Mouse (Mus musculus) lung, postnatal 0 days (tissue): ENCODE results near the gene Ryr3. TPM values are rescaled to one million over a fixed set of nuclear protein-coding genes. Genes with fewer than 3 reads are reported as not detected.

Source experiments
- ATAC-seq: fragments of 200-750 bp; cut with Nextera tagmentation; 2 replicates; pipeline ENCODE4 v1.8.0; 2017; ENCODE audit warnings: moderate library complexity
- DNase-seq: peaks from one replicate; pipeline ENCODE4 v3.0.0-alpha.2; 2016; ENCODE audit warnings: low spot score
- H3K27ac ChIP-seq: fragments of 300-500 bp; sonication (generic); 2 replicates; pipeline ENCODE4 v1.5.1; 2014; ENCODE audit warnings: antibody characterized with exemption, mild to moderate bottlenecking, low read length, mixed read lengths
- H3K27me3 ChIP-seq: fragments of 300-500 bp; sonication (generic); replicated peaks from 2 replicates; pipeline ENCODE4 v1.6.1; 2014; ENCODE audit warnings: low read length, mixed read lengths; ENCODE audit not compliant: insufficient read depth
- H3K36me3 ChIP-seq: fragments of 300-500 bp; sonication (generic); 2 replicates; pipeline ENCODE4 v1.6.1; 2014; ENCODE audit warnings: low read length, mixed read lengths; ENCODE audit not compliant: insufficient read depth
- H3K4me1 ChIP-seq: fragments of 300-500 bp; sonication (generic); 2 replicates; pipeline ENCODE4 v1.6.1; 2014; ENCODE audit warnings: antibody characterized with exemption, low read depth, low read length, mixed read lengths; ENCODE audit not compliant: insufficient read depth
- H3K4me2 ChIP-seq: fragments of 300-500 bp; sonication (generic); replicated peaks from 2 replicates; pipeline ENCODE4 v1.6.1; 2014; ENCODE audit warnings: low read depth, mild to moderate bottlenecking, low read length, moderate library complexity, mixed read lengths
- H3K4me3 ChIP-seq: fragments of 300-500 bp; sonication (generic); 2 replicates; pipeline ENCODE4 v1.5.1; 2014; ENCODE audit warnings: low read depth, low read length
- H3K9ac ChIP-seq: fragments of 300-500 bp; sonication (generic); replicated peaks from 2 replicates; pipeline ENCODE4 v1.6.1; 2014; ENCODE audit warnings: low read depth, mild to moderate bottlenecking
- H3K9me3 ChIP-seq: fragments of 300-500 bp; sonication (generic); 2 replicates; pipeline ENCODE4 v1.6.1; 2016; ENCODE audit warnings: low read length, mixed read lengths
- CTCF ChIP-seq: IDR thresholded peaks from 2 replicates; pipeline ENCODE4 v1.5.1; 2016; ENCODE audit warnings: antibody characterized with exemption, mild to moderate bottlenecking
- EP300 ChIP-seq: IDR thresholded peaks from 2 replicates; pipeline ENCODE4 v1.6.1; 2016; ENCODE audit warnings: antibody characterized with exemption, mild to moderate bottlenecking, control low read depth
- WGBS: fragments of 180-500 bp; shearing (Covaris S2); extraction: QIAGEN DNeasy Blood & Tissue Kit; methylation state at CpG from one replicate; pipeline ENCODE4 v1.1.7; 2014; 5-methylcytosine and 5-hydroxymethylcytosine counted together
- polyA plus RNA-seq: library from polyadenylated mRNA; unstranded; fragments of >200 nt; fragmentation: Nextera tagmentation; extraction: Ambion mirVana; gene quantifications from 2 replicates; pipeline ENCODE4 v1.2.1, GENCODE M21; 2015

The Ryr3 gene
- polyA plus RNA-seq, 1 experiment from 2014 or later, result 0.57 TPM

DNA sequence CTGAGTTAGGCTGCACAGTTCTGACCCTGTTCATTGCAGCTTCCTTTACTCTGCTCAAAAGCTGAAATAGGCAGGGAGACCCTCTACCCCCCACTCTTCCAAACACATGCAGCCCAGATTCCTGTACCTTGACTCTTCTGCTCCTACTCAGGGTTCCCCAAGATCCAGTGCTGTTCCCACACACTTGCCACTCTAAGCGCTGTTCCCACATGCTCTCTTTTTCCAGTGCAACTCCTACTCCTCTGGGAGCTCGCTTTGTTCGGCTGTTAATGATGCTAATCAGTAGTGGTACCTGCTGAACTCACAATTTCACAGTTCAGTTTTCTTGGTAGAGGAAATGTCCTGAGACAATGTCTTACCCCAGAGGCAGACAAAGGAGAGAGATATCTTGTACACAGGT, 6.9 kb downstream of the Ryr3 start:
- H3K4me3 ChIP-seq, result no peak overlapping the region
- H3K36me3 ChIP-seq, result no peaks in the 10 kb centered on the region
- 78% methylated on average over 3 of the region's 3 CpGs for WGBS
- H3K4me1 ChIP-seq, result no peaks in the 10 kb centered on the region
- no peak for ATAC-seq
- H3K9ac ChIP-seq, result no peak overlapping the region
- H3K27me3 ChIP-seq, result no peaks in the 10 kb centered on the region
- no peak overlapping the region for H3K27ac ChIP-seq
- H3K9me3 ChIP-seq, result no peaks in the 10 kb centered on the region
- no peak for DNase-seq
- no peak overlapping the region for H3K4me2 ChIP-seq
- no peak for TF ChIP-seq CTCF
- no peak for TF ChIP-seq EP300

DNA sequence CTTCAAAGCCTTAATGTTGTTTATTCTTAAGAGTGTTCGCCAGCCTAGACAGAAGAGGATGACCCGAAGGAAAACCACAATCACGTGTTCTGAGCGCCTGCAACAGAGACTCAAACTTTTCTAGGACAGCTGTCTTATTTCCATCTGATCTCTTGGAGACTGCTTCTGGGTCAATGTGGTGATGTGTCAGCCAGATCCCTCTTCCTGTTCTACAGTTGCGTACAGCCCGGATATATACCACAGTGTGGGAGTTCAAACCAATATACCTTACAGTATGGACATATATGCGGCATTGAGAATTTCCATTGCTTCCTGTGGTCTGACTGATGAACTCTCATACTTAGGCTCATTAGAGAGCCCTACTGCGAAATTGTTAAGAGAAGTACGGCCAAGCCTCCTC, 7.6 kb downstream of the Ryr3 start:
- Histone ChIP-seq H3K4me1 (no peaks in the 10 kb centered on the region), H3K27ac (no peak overlapping the region), H3K4me3 (no peak overlapping the region), H3K36me3 (no peaks in the 10 kb centered on the region), H3K9me3 (no peaks in the 10 kb centered on the region), H3K9ac (no peak overlapping the region), H3K27me3 (no peaks in the 10 kb centered on the region), H3K4me2 (no peak overlapping the region)
- TF ChIP-seq EP300 (no peak), CTCF (no peak)
- peak; percentile 12 for DNase-seq
- ATAC-seq, result no peak
- 72% methylated on average over 9 of the region's 9 CpGs for WGBS

DNA sequence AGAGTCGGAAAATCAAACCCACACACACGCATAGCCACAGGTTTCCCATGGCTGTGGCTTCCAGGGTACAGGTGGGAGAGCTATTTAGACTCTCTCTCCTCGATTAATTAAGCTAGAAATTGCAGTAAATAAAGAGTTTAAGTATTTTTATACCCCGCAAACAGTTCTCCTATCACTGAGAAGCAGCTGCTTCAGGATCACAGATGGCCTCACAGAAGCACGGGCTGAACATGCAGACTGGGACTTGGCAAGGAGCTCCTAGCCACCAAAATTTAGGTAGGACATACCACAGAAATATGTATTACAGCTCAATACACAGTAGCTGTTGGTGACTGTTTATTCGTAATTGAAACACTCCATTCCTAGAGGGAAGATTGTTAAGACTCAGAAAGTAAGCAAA, 14.0 kb downstream of the Ryr3 start:
- Histone ChIP-seq H3K27me3 (no peaks in the 10 kb centered on the region), H3K9ac (no peak overlapping the region), H3K4me3 (no peak overlapping the region), H3K36me3 (no peaks in the 10 kb centered on the region), H3K27ac (no peak overlapping the region), H3K4me2 (no peak overlapping the region), H3K9me3 (no peaks in the 10 kb centered on the region), H3K4me1 (no peaks in the 10 kb centered on the region)
- no peak for ATAC-seq
- TF ChIP-seq EP300 (no peak), CTCF (no peak)
- no peak for DNase-seq
- 67% methylated on average over 6 of the region's 6 CpGs for WGBS

DNA sequence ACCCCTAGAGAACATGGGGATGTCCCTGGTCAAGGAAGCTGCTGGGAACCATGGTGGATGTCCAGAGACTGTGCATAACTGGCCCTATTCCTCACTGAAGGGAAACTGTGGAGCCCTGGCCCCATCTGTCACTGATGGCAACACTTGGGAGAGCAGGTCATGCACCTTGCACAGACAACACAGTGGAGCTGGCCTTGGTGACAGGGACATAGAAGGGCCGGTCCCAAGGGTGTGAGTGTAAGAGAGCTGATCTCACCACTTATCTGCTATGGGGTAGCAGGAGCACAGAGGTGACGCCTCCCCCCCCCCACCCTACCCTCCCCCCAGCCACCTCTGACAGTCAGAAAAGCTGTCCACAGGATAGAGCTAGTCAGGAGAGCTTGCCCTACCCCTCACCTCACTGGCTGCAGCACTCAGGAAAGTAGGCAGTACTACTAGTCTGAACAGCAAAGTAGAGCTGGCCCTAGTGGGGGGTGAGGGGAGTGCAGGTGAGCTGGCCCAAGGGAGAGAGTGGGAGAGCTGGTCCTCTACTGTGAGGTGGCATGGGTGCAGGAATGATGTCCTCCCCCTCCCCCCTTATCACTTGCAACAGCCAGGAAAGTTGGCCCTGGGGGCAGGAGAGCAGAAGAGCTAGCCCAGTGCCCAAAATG, 17.7 kb downstream of the Ryr3 start:
- Histone ChIP-seq H3K27me3 (no peaks in the 10 kb centered on the region), H3K36me3 (no peaks in the 10 kb centered on the region), H3K27ac (no peak overlapping the region), H3K9ac (no peak overlapping the region), H3K4me2 (no peak overlapping the region), H3K4me3 (no peak overlapping the region), H3K9me3 (no peaks in the 10 kb centered on the region), H3K4me1 (no peaks in the 10 kb centered on the region)
- no peak for TF ChIP-seq EP300
- no peak for TF ChIP-seq CTCF
- ATAC-seq (no peak; the same call in 1 of the 2 replicates), DNase-seq (no peak)
- 88% methylated on average over 2 of the region's 2 CpGs for WGBS

DNA sequence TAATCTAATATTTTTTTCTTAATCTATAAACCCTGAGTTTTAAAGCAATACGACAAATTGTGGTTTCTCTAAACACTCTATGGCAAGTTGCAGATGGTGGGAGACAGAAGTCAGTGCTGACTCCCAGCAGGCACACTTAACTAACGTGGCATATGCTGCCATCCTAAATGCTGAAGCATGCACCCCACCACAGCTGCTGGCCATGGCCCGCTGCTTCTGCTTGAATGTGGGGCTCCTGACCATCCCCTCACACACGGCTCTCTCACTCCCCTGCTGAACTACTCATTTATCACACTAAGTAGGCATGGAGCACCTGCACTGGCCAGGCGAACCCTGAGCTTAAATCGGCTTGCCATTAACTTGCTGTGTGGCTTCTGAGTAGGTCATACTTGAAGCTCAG, 29.7 kb downstream of the Ryr3 start:
- TF ChIP-seq EP300 (no peak), CTCF (no peak)
- 69% methylated on average over 6 of the region's 6 CpGs for WGBS
- H3K9ac ChIP-seq, result no peak overlapping the region
- H3K4me2 ChIP-seq, result no peak overlapping the region
- H3K4me1 ChIP-seq, result no peaks in the 10 kb centered on the region
- no peak overlapping the region for H3K4me3 ChIP-seq
- no peaks in the 10 kb centered on the region for H3K27me3 ChIP-seq
- ATAC-seq (no peak), DNase-seq (no peak)
- H3K36me3 ChIP-seq, result no peaks in the 10 kb centered on the region
- no peaks in the 10 kb centered on the region for H3K9me3 ChIP-seq
- no peak overlapping the region for H3K27ac ChIP-seq

DNA sequence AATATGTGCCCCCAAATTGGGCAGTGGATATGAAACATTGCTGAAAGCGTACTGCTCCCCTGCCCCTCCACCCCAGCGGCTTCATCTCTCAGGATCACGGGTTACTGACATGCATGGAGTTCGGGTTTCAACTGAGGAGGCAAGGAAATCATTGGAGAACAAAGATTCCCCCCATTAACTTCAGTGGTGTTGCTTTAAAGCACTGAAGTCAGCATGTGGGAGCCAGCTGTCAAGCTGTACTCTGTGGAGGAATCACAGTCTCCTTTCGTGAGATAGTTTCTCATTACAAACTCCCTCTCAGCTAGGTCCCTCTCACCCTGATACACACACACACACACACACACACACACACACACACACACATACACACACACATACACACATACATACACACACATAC, 35.2 kb downstream of the Ryr3 start:
- H3K4me2 ChIP-seq, result no peak overlapping the region
- H3K27ac ChIP-seq, result no peak overlapping the region
- no peak for DNase-seq
- no peak overlapping the region for H3K9ac ChIP-seq
- ATAC-seq, result no peak
- H3K36me3 ChIP-seq, result no peaks in the 10 kb centered on the region
- H3K27me3 ChIP-seq, result no peaks in the 10 kb centered on the region
- TF ChIP-seq EP300, result no peak
- TF ChIP-seq CTCF, result no peak
- no peak overlapping the region for H3K4me3 ChIP-seq
- 35% methylated on average over 5 of the region's 5 CpGs for WGBS
- no peaks in the 10 kb centered on the region for H3K4me1 ChIP-seq
- H3K9me3 ChIP-seq, result no peaks in the 10 kb centered on the region

DNA sequence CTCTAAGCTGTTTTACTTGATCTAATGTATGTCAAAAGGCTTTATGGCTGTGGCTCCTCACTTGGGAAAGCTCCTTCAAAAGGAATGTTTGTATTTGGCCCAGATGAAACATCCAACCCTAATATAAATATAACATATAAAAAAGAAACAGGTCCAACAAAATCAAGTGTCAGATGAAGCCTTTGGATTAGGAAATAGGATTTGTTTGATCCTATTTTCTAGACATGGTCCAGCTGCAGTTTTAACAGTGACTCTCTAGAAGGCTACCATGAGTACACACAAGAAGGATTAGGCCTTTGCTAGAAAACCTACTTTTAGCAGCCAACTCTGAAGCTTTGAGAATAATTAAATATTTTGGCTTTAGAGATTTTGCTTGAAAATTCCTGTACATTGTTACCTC, 38.8 kb downstream of the Ryr3 start:
- H3K9me3 ChIP-seq, result no peaks in the 10 kb centered on the region
- H3K27ac ChIP-seq, result no peak overlapping the region
- no peaks in the 10 kb centered on the region for H3K36me3 ChIP-seq
- TF ChIP-seq EP300, result no peak
- no peak for TF ChIP-seq CTCF
- H3K4me1 ChIP-seq, result no peaks in the 10 kb centered on the region
- H3K4me2 ChIP-seq, result no peak overlapping the region
- ATAC-seq (no peak), DNase-seq (peak; percentile 6)
- H3K4me3 ChIP-seq, result no peak overlapping the region
- no peaks in the 10 kb centered on the region for H3K27me3 ChIP-seq
- no peak overlapping the region for H3K9ac ChIP-seq
